ENCODE assay signal across 32 mouse cellular contexts in genomic region chr4:56681121-56681520, GRCm38 (mm10). TPM values are rescaled to one million over a fixed set of nuclear protein-coding genes. Genes with fewer than 3 reads are reported as not detected.
DNase-seq lines count a peak whose midpoint lies in the region; ATAC-seq and TF ChIP-seq lines count a peak whose summit lies in the region.
"Had no signal": no experiment of that assay in that cellular context is flagged by ENCODE, and none has a peak within 500 bp of the region (broad histone marks: within the 10 kb centered on the region; RNA-seq: fewer than 3 reads in every experiment).

No protein-coding gene starts in this region.

- H3K27me3 ChIP-seq in CH12.LX (replicated peaks): no peaks in the 10 kb centered on the region
- no peaks in the 10 kb centered on the region; the same call in 1 of the 2 replicates for H3K27me3 ChIP-seq in kidney, embryonic 14.5 days (ENCODE audit: control insufficient read depth, insufficient read depth, low read length)
- H3K27me3 ChIP-seq: forebrain, embryonic 13.5 days; intestine, embryonic 15.5 days had no signal

- no peaks in the 10 kb centered on the region for H3K36me3 ChIP-seq in CH12.LX (replicated peaks in 1 of 2; ENCODE audit: control insufficient read depth in 1 of 2, insufficient read depth in 1 of 2, low read length in 1 of 2)
- H3K36me3 ChIP-seq in kidney, embryonic 14.5 days (ENCODE audit: control insufficient read depth, insufficient read depth, low read length): no peaks in the 10 kb centered on the region
- H3K36me3 ChIP-seq: forebrain, embryonic 10.5 days; G1E; hindbrain, embryonic 10.5 days; hindbrain, embryonic 13.5 days; intestine, embryonic 15.5 days had no signal

- WGBS in kidney, embryonic 14.5 days: 73% methylated on average over 8 of the region's 8 CpGs

- no peak for TF ChIP-seq POLR2A in CH12.LX (IDR thresholded peaks at IDR 0.05; ENCODE audit: low read depth, low read length)

- ATAC-seq in common myeloid progenitor, adult 5-6 weeks (replicated peaks; ENCODE audit: low read depth, poor library complexity, severe bottlenecking): peak; percentile 26; the same call in 1 of the 2 replicates
- ATAC-seq in megakaryocyte, adult 5-6 weeks (ENCODE audit: poor library complexity, severe bottlenecking): peak; percentile 47
- no peak for ATAC-seq in kidney, embryonic 14.5 days (ENCODE audit: low FRiP score, low TSS enrichment)
- ATAC-seq: forebrain, embryonic 13.5 days; hindbrain, embryonic 16.5 days; intestine, embryonic 15.5 days had no signal

- no peak overlapping the region for H3K27ac ChIP-seq in CH12.LX (ENCODE audit: insufficient read depth, low read depth)
- no peak overlapping the region for H3K27ac ChIP-seq in kidney, embryonic 14.5 days (ENCODE audit: low read depth, low read length)
- H3K27ac ChIP-seq: forebrain, embryonic 10.5 days; forebrain, embryonic 13.5 days; hindbrain, embryonic 13.5 days; intestine, embryonic 15.5 days had no signal

- dilution Hi-C loops in CH12.LX (cut with MboI; ENCODE audit: extremely low pct_ligation_motif_present, extremely low pct_unique_long_range_greater_than_20kb, low sequenced_read_pairs): no loop called here

- TF ChIP-seq CTCF in CH12.LX (conservative IDR thresholded peaks at IDR 0.05 in 1 of 2, IDR thresholded peaks at IDR 0.05 in 1 of 2; ENCODE audit: low read depth in 2 of 2, low read length in 2 of 2): no peak

- H3K4me2 ChIP-seq in CH12.LX (ENCODE audit: insufficient read depth, low read depth, poor library complexity, severe bottlenecking): no peak overlapping the region
- H3K4me2 ChIP-seq in kidney, embryonic 14.5 days (replicated peaks; ENCODE audit: low read depth, low read length): no peak overlapping the region
- H3K4me2 ChIP-seq: forebrain, embryonic 13.5 days; heart, embryonic 11.5 days; hindbrain, embryonic 13.5 days; intestine, embryonic 15.5 days had no signal

- in situ Hi-C loops in CH12.LX (cut with MboI; ENCODE audit: low pct_ligation_motif_present, low pct_unique_long_range_greater_than_20kb, low sequenced_read_pairs): loop anchor here (10.0 kb wide), 1 partner anchor 1156 kb away; no protein-coding TSS in a partner anchor

- H3K4me3 ChIP-seq in CH12.LX (replicated peaks in 1 of 3; ENCODE audit: low read depth in 2 of 3, low read length in 2 of 3, poor library complexity in 1 of 3): no peak overlapping the region
- H3K4me3 ChIP-seq in kidney, embryonic 14.5 days (ENCODE audit: low read length): no peak overlapping the region
- H3K4me3 ChIP-seq: forebrain, embryonic 10.5 days; forebrain, embryonic 13.5 days; hindbrain, embryonic 10.5 days; hindbrain, embryonic 13.5 days; intestine, embryonic 15.5 days had no signal

- TF ChIP-seq EP300 in CH12.LX (IDR thresholded peaks at IDR 0.05; ENCODE audit: low read length): peak; percentile 43

- H3K9ac ChIP-seq in CH12.LX (ENCODE audit: insufficient read depth, low read depth): no peak overlapping the region
- no peak overlapping the region for H3K9ac ChIP-seq in kidney, embryonic 14.5 days (ENCODE audit: low read depth, low read length)
- H3K9ac ChIP-seq: forebrain, embryonic 13.5 days; hindbrain, embryonic 13.5 days; intestine, embryonic 15.5 days had no signal

- H3K79me2 ChIP-seq in CH12.LX (replicated peaks; ENCODE audit: control insufficient read depth, extremely low read depth, insufficient read depth, poor library complexity, severe bottlenecking): no peaks in the 10 kb centered on the region

- no peak for TF ChIP-seq RAD21 in CH12.LX (IDR thresholded peaks at IDR 0.05; ENCODE audit: low read depth, low read length)

- no peaks in the 10 kb centered on the region for H3K9me3 ChIP-seq in CH12.LX (replicated peaks; ENCODE audit: low read length)
- H3K9me3 ChIP-seq in kidney, embryonic 14.5 days (ENCODE audit: control insufficient read depth, low read length): no peaks in the 10 kb centered on the region
- H3K9me3 ChIP-seq: forebrain, embryonic 10.5 days; forebrain, embryonic 13.5 days; hindbrain, embryonic 10.5 days; hindbrain, embryonic 13.5 days; intestine, embryonic 15.5 days had no signal

- DNase-seq in 416B (ENCODE audit: low read depth): peak; percentile 61
- peak; percentile 54 for DNase-seq in CH12.LX (ENCODE audit: extremely low read depth)
- DNase-seq in layer of hippocampus, postnatal 25 days (ENCODE audit: extremely low spot score in 1 of 2, low spot score in 1 of 2): no peak
- no peak for DNase-seq in adrenal gland, postnatal 14 days
- no peak for DNase-seq in cerebellum, postnatal 36 days
- DNase-seq: adrenal gland, adult 8-10 months; adrenal gland, postnatal 36 days; cerebellum, adult 11 months; cerebellum, adult 2 months; cerebellum, adult 9-11 months; cerebellum, postnatal 25 days; gastrocnemius, postnatal 10 days; gastrocnemius, postnatal 36 days; heart, postnatal 36 days; kidney, adult 11 months had no signal

- peaks cover 4 to 19% of the 10 kb centered on the region in 2 experiments for H3K4me1 ChIP-seq in CH12.LX (ENCODE audit: control insufficient read depth in 1 of 2, insufficient read depth in 2 of 2)
- H3K4me1 ChIP-seq in kidney, embryonic 14.5 days (ENCODE audit: control insufficient read depth, insufficient read depth, low read length): no peaks in the 10 kb centered on the region

TF ChIP-seq in CH12.LX, 34 proteins besides CTCF, POLR2A, EP300 and RAD21:
- TF ChIP-seq ZC3H11A (IDR thresholded peaks at IDR 0.05; ENCODE audit: low read depth, low read length) (no peak), ZNF384 (IDR thresholded peaks at IDR 0.05; ENCODE audit: low read depth, low read length) (no peak), ZKSCAN1 (IDR thresholded peaks at IDR 0.05; ENCODE audit: borderline replicate concordance, low read depth, low read length) (no peak), MEF2A (IDR thresholded peaks at IDR 0.05; ENCODE audit: borderline replicate concordance, low read depth, low read length) (no peak), IRF4 (IDR thresholded peaks at IDR 0.05; ENCODE audit: low read depth, low read length) (peak; percentile 40; the same call in 1 of the 2 replicates), TCF12 (IDR thresholded peaks at IDR 0.05; ENCODE audit: low read depth, low read length) (no peak)

RNA-seq across cellular contexts. Expression of gene Gm26657, which starts 58.7 kb away (rescaled TPM):
- total RNA-seq in CH12.LX (2012; rRNA removed) (0.08 TPM in 1 of 2 replicates, not detected in the other), CH12.LX (2014; rRNA removed) (not detected in 2 replicates)
- not detected in 2 replicates for polyA plus RNA-seq in CH12.LX (2012; ENCODE audit: insufficient read length, low read depth)
- total RNA-seq in common myeloid progenitor, adult 5-6 weeks (2017): not detected in 2 replicates
- total RNA-seq in megakaryocyte, adult 5-6 weeks (2015): not detected in 2 replicates
- not detected in 2 replicates for total RNA-seq in megakaryocyte, adult 5-6 weeks (2017)
- total RNA-seq in layer of hippocampus, postnatal 25 days (2021): not detected
- total RNA-seq in adrenal gland, postnatal 14 days (2021): not detected in 2 replicates
- polyA plus RNA-seq in kidney, embryonic 14.5 days (2014; fragmentation: Nextera tagmentation; extraction: Ambion mirVana): not detected in 2 replicates
- total RNA-seq: adrenal gland, adult 8-10 months; adrenal gland, postnatal 36 days; G1E; gastrocnemius, adult 18-20 months; gastrocnemius, postnatal 10 days; gastrocnemius, postnatal 36 days; heart, adult 8-10 months; heart, postnatal 36 days had no signal
- polyA plus RNA-seq: cerebellum, adult 2 months; embryonic facial prominence, embryonic 11.5 days; embryonic facial prominence, embryonic 14.5 days; forebrain, embryonic 10.5 days; forebrain, embryonic 13.5 days; G1E; heart, embryonic 11.5 days; heart, embryonic 14.5 days; heart, postnatal 0 days; hindbrain, embryonic 10.5 days; hindbrain, embryonic 13.5 days; hindbrain, embryonic 16.5 days; intestine, embryonic 15.5 days had no signal

Comparison
In these comparisons a context has a peak if more than half of its experiments do, and no peak if none do; other contexts are left out.
1. DNase-seq: peak in 416B (single experiment) and CH12.LX (single experiment); none in layer of hippocampus, postnatal 25 days (0 of 2), adrenal gland, postnatal 14 days (single experiment) and cerebellum, postnatal 36 days (0 of 2).